Mouse (Mus musculus) Patski (cell line): ENCODE measurements around the gene Ndufaf3. TPM values are rescaled to one million over a fixed set of nuclear protein-coding genes. Genes with fewer than 3 reads are reported as not detected.

Experiments used
- ATAC-seq: fragments of 100-300 bp; one replicate; pipeline ENCODE4 v1.8.0; 2021
- CTCF ChIA-PET: fragments of 350-600 bp; sonication (Branson Sonifier 250); formaldehyde crosslinking; loops from one replicate; lab custom pipeline; 2022; ENCODE audit warnings: inconsistent platforms; lab: Charles Lee
- POLR2A ChIA-PET: fragments of 350-600 bp; sonication (Branson Sonifier 250); formaldehyde crosslinking; loops from one replicate; lab custom pipeline; 2022; ENCODE audit warnings: antibody characterized with exemption, inconsistent platforms; lab: Charles Lee
- DNase-seq: peaks from one replicate; pipeline ENCODE4 v3.0.0-alpha.2; 2011; ENCODE audit warnings: low read depth, low spot score
- H3K27me3 ChIP-seq: fragments of 371-371 bp; one replicate; pipeline ENCODE4 v1.5.1; 2021
- CTCF ChIP-seq: fragments of 100-300 bp; IDR thresholded peaks from one replicate; pipeline ENCODE4 v1.5.1; 2021
- in situ Hi-C: fragments of 300-500 bp; cut with MboI; formaldehyde crosslinking; loops from 3 replicates; pipeline ENCODE4 v1.11.1; 2018; ENCODE audit warnings: low pct_unique_long_range_greater_than_20kb, mixed read lengths
- polyA plus RNA-seq: library from polyadenylated mRNA; unstranded; gene quantifications from one replicate; pipeline ENCODE4 v1.2.3, GENCODE M21; 2021

Ndufaf3 gene
- polyA plus RNA-seq, 1 experiment from 2014 or later: 58.4 TPM

GRCm38 (mm10) chr9:108589229-108589628 is 22.0 kb upstream of the Ndufaf3 start:
- TF ChIP-seq CTCF: no peak
- DNase-seq (no peak), ATAC-seq (no peak)
- POLR2A ChIA-PET: interaction anchor here (3.3 kb wide), 1 partner anchor 10 kb away, joined by 11 read pairs; the partner anchor contains the start of gene Wdr6
- H3K27me3 ChIP-seq: no peaks in the 10 kb centered on the region
- CTCF ChIA-PET: no interaction called here
- in situ Hi-C loops: no loop called here

GRCm38 (mm10) chr9:108587571-108588180 is 20.4 kb upstream of the Ndufaf3 start:
- POLR2A ChIA-PET: interaction anchor here (3.3 kb wide), 1 partner anchor 9 kb away, joined by 11 read pairs; the partner anchor contains the start of gene Wdr6
- H3K27me3 ChIP-seq: no peaks in the 10 kb centered on the region
- in situ Hi-C loops: no loop called here
- CTCF ChIA-PET: no interaction called here
- no peak for TF ChIP-seq CTCF
- ATAC-seq (no peak), DNase-seq (no peak)

- no peaks in the 10 kb centered on the region for H3K27me3 ChIP-seq
- TF ChIP-seq CTCF: no peak
- in situ Hi-C loops: no loop called here
- DNase-seq (no peak), ATAC-seq (no peak)
- ChIA-PET CTCF (interaction anchor here (1.3 kb wide), 1 partner anchor 13 kb away, joined by 5 read pairs; no protein-coding TSS in a partner anchor), POLR2A (interaction anchor here (1.6 kb wide), 1 partner anchor 10 kb away, joined by 11 read pairs; no protein-coding TSS in a partner anchor)
Measured at GRCm38 (mm10) chr9:108579344-108579690, 12.1 kb upstream of the Ndufaf3 start.

- no peaks in the 10 kb centered on the region for H3K27me3 ChIP-seq
- peak; percentile 92 for ATAC-seq
- ChIA-PET POLR2A (interaction anchor here (1.6 kb wide), 1 partner anchor 10 kb away, joined by 11 read pairs; no protein-coding TSS in a partner anchor), CTCF (interaction anchor here (1.3 kb wide), 1 partner anchor 13 kb away, joined by 5 read pairs; no protein-coding TSS in a partner anchor)
- DNase-seq: no peak
- no peak for TF ChIP-seq CTCF
- in situ Hi-C loops: no loop called here
Measured at GRCm38 (mm10) chr9:108578545-108579343, 11.5 kb upstream of the Ndufaf3 start, which contains the start of gene Wdr6. Gene Wdr6, minus strand, starts transcription at chr9:108578739.

- CTCF ChIA-PET: no interaction called here
- POLR2A ChIA-PET: interaction anchor here (1.2 to 1.6 kb wide), 3 partner anchors 9 to 11 kb away, joined by 3 to 11 read pairs (median 5); partner anchors contain the start of gene Ndufaf3
- no peak for TF ChIP-seq CTCF
- ATAC-seq (peak; percentile 3), DNase-seq (no peak)
- in situ Hi-C loops: no loop called here
- H3K27me3 ChIP-seq: no peaks in the 10 kb centered on the region
Measured at GRCm38 (mm10) chr9:108577934-108578544, 10.8 kb upstream of the Ndufaf3 start.

GRCm38 (mm10) chr9:108577025-108577424 is 9.8 kb upstream of the Ndufaf3 start:
- DNase-seq: no peak
- no peak for TF ChIP-seq CTCF
- CTCF ChIA-PET: interaction anchor here (0.8 kb wide), 1 partner anchor 19 kb away, joined by 3 read pairs; no protein-coding TSS in a partner anchor
- no peak for ATAC-seq
- in situ Hi-C loops: no loop called here
- H3K27me3 ChIP-seq: no peaks in the 10 kb centered on the region
- POLR2A ChIA-PET: interaction anchor here (0.6 to 1.3 kb wide), 5 partner anchors 8 to 500 kb away, joined by 3 to 5 read pairs (median 3); partner anchors contain the start of gene Ndufaf3

- ATAC-seq (no peak), DNase-seq (no peak)
- POLR2A ChIA-PET: no interaction called here
- no peak for TF ChIP-seq CTCF
- H3K27me3 ChIP-seq: no peaks in the 10 kb centered on the region
- in situ Hi-C loops: no loop called here
- CTCF ChIA-PET: interaction anchor here (1.1 kb wide), 1 partner anchor 28 kb away, joined by 3 read pairs; no protein-coding TSS in a partner anchor
Measured at GRCm38 (mm10) chr9:108575321-108576297, 8.4 kb upstream of the Ndufaf3 start.

- TF ChIP-seq CTCF: no peak
- CTCF ChIA-PET: interaction anchor here (2.2 kb wide), 1 partner anchor 71 kb away, joined by 5 read pairs; no protein-coding TSS in a partner anchor
- ATAC-seq: no peak
- DNase-seq: no peak
- in situ Hi-C loops: no loop called here
- POLR2A ChIA-PET: no interaction called here
- H3K27me3 ChIP-seq: no peaks in the 10 kb centered on the region
Measured at GRCm38 (mm10) chr9:108574921-108575320, 7.7 kb upstream of the Ndufaf3 start.
